Mouse (Mus musculus): ENCODE measurements around the gene Edem1.
"Not testable (repeated sequence)": the region's sequence is repeated elsewhere in the genome, so short reads cannot be mapped to it uniquely, and the experiment has no call there.

- not testable (repeated sequence) for TF ChIP-seq E2F4 (IDR thresholded peaks at IDR 0.05; ENCODE audit: insufficient read depth); POLR2AphosphoS2 (IDR thresholded peaks at IDR 0.05; ENCODE audit: insufficient read length, low read depth)
These were observed 40.6 kb downstream of the Edem1 start for GRCm38 (mm10) chr6:108869031-108869430.
